Mouse (Mus musculus): ENCODE measurements around the gene Slc38a3.

Gene Slc38a3

DNA sequence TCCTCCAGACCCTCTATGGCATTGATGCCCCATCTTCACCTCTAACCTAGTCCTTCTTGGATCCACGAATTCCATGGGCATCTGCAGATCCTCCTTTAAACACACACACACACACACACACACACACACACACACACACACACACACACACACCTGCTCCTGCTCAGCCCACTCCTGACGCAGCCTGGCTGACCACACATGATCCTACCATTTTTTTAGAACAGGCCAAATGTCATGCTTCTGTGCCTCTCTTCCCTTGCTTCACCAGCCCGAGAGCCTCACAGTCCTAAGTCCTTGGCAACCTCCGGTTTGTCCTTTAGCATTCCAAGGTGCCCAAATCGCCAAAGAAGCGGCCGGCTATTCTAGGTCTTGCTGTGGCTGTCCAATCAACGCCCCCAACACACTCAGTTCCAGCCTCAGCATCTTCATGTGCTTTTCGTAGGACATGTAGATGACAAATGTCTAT lies at the start of gene Slc38a3:
TSS of gene Slc38a3 (minus strand) at position 51 of the 466 bp plus-strand sequence.
- no peak for DNase-seq

DNA sequence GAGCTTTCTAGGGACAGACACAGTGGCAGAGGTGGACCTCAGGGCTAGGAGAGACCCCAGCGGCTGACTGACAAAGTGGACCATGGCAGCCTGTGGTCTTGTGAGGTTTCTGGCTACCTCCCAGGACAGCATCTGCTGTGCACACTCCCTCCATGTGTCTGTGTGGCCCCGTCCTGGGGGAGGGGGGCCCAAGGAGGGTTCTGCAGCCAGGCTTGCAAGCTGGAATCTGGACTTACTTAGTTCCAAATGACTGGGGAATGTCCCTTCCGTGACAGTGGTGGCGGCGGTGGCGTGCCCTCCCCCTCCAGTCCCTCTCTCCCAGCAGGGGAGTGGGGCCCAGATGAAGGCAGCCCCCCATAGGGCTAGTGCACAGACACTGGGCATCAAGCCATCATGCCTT lies 47.6 kb upstream of the Slc38a3 start:
- DNase-seq, result no peak

GRCm38 (mm10) chr9:107715632-107716031 lies 46.3 kb upstream of the Slc38a3 start:
- DNase-seq, result no peak

DNA sequence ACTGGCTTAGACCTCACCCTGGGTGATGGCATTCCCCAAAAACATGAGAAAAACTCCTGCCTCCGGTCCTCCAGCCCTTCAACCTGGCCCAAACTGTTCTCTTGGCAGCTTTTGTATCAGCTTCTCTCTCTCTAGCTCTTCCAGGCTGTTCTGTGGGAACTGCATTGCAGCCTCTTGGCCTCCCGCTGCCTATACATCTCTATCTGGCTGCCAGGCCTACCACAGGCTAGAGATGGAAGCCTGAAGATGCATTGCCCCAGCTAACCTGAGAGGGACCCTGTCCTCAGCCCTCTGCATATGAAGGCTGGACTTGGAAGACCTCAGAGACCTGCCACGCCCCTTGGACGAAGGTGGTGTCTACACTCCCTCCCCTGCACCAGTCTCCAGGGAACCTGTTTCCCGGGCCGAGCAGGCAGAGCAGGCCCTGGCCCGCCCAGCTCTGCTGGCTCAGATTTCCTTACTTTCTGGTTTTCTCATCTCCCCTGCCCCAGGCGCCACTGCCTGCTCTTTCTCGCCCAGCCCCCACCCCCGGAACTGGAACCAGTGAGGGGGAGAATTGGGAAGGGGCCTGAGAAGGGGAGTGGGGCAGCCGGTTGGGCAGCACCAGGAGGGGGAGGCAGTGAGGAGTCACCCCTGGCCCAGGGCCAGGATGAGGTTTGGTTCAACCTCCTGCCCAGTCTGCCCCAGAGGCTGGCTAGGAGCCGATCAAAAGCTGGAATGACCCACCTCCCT lies 45.1 kb upstream of the Slc38a3 start:
- no peak for DNase-seq

DNA sequence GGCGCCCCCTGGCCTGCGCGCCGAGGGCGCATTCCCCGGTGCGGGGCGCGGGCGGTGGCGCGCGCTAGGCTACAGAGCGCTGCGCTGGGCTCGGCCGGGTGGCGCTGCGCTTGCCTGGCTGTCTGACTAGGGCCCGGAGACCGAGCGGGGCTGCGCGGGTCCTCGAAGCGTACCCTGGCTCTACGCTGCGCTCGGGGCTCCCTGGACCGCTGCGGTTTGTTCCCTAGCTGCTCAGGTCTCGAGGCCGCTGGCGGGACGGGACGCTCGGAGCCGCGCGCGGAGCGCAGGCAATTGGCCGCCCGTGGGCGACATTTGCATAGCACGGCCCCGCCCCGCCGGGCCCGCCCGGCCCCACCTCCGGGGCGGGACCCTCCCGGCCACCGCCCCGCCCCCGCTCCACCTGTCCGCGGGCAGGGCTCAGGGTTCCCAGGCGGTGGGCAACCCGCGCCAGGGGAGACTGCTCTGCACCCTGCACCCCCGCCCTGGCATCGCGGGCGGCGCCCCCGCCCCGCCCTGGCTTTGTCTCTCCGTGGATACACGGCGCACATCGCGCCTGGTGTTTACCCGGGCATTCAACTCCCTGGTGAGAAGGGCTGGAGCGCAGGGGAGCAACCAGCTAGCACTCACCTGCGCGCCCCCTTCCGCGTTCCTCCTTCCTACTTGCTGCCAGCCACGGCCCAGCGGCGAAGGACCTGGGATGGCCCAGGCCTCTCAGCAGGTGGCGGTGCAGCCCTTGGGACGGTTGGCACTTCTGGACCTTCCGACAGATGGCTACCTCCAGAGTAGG lies 40.6 kb upstream of the Slc38a3 start, which contains the start of gene Sema3f:
TSS of gene Sema3f (minus strand) at position 779 of the 787 bp plus-strand sequence.
- peak; percentile 73 for DNase-seq

DNA sequence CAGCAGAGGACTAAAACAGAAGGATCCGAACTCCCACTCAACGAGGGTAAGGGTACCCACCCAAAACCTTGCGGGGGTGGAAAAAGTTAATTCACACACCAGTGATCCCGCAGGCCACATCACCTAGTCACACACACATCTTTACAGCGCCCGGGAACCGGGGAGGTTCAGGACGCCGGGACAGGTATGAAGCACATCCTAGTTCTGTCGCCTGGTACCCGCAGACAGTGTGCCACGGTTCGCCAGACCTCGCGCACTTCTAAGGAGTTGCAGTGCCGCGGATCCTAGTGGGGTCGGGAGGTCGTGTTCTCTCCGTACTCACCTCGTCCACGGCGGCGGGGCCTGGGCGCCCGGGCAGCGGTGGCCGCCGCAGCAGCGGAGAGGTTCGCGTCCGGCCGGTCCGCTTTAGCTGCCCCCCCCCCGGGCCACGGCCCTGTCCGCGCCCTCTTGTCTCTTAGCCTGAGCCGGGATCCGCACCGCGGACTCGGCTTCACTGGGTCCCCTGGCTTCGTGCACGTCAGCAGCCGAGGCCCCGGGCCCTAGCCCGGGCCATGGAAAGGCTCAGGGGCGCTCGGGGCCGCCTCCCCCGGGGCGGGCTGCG lies 39.9 kb upstream of the Slc38a3 start:
- DNase-seq, result no peak

GRCm38 (mm10) chr9:107708439-107709095 lies 39.2 kb upstream of the Slc38a3 start:
- DNase-seq, result no peak

GRCm38 (mm10) chr9:107707701-107708438 lies 38.5 kb upstream of the Slc38a3 start:
- DNase-seq, result peak; percentile 57

DNA sequence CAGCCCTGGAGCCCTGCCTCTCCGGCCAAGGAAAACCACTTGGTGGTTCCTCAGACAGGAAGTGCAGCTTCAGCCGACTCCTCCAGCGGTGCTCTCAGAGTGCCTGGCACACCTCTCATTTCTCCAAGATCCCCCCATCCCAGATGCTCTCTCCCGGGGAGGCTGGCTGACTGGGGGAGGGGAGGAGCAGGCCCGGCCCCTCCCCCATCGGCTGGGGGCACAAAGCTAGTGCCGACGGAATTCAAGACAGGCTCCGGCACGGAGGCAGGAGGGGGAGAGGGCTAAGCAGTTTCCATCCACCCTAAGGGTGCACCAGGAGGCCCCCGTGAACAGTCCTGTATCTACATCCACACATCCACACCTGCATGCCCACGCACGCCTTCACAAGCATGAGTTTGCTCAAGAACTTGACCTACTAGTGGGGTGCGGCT lies 37.5 kb upstream of the Slc38a3 start:
- DNase-seq, result peak; percentile 52

DNA sequence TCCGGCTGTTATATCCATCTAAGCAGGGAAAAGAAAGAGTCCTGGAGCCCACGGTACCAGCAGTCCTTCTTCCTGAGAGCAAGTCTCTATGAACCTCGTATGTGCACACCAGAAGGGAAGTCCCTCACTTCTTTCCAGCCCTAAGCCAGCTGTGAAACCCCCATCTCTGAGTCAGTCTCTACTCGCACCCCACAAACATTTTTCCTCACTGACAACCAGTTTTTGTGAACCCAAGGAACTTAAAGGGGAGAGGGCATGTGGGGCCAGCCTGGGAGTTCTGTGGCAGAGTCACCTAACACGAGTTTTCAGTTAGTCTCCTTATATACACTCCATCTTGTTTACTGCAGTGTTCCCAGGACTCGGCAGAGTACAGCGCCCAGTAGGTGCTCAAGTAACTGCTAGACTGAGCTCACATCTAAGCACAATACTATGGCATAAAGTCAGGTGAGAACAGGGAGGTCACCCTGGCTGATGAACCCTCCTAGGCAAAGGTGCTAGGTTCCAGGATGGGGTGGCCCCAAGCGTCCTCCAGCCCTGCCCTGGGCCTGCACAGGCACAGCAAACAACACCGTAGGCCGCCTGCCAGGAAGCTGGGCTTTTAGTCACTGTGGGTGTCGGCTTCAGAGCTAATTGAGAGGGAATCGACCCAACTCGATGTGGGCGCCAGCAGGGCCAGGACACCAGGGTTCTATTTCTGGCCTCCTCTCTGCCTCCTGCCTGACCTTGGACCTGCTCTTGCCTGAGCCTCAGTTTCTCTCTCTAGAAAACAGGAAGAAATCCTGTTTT lies 34.2 kb upstream of the Slc38a3 start:
- DNase-seq, result peak; percentile 49

GRCm38 (mm10) chr9:107702606-107703185 lies 33.4 kb upstream of the Slc38a3 start:
- DNase-seq, result no peak

- DNase-seq, result peak; percentile 86
Observed at GRCm38 (mm10) chr9:107701594-107701993, 32.3 kb upstream of the Slc38a3 start.

DNA sequence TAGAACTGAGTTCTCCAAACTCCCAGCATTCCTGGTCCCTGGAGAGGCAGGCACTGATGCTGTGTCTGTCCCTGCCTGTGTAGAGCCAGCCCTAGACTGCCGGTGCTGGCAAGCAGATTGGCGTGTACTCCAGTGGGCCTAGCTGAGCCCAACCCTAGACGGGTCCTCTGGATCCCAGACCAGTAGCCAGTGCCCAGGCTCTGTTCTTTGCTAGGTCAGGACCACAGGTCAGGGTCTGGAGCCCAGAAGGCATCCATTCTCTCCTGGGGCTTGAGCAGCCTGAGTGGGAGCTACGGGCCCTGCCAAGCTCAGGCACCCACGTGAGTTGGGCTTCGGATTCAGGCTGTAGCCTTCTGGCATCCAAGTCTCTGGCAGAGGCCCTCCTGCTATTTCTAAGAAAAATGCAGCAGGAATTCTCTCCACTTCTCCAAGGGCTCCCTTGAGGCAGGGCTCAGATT lies 30.8 kb upstream of the Slc38a3 start:
- no peak for DNase-seq

- no peak for DNase-seq
Observed at GRCm38 (mm10) chr9:107699376-107699980, 30.1 kb upstream of the Slc38a3 start.

DNA sequence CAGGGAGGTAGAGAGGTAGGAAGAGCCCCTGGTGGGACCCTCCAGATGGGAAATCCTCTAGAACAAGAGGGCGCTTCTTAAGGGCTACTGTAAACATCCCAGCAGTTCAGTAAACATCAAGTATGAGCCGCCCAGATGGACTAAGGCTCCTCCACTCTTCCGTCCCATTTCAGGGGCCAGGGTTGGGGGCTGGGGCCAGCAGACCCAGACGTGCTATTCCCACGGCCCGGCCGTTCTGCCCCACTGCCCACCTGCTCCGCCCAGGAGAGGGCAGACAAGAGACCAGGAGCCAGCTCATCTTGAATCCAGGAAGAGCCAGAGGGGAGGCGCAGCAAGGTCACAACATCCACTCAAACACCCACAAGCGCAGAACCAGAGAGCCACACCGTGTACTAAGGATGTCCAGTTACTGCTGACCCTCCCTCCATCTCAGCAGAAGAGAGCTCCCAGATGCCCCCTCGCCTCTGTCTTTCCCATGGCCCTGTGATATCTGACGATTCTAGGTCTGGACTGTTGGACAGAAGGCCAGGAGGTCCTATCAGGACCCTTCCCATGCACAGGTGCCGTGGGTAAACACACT lies 29.4 kb upstream of the Slc38a3 start:
- no peak for DNase-seq

DNA sequence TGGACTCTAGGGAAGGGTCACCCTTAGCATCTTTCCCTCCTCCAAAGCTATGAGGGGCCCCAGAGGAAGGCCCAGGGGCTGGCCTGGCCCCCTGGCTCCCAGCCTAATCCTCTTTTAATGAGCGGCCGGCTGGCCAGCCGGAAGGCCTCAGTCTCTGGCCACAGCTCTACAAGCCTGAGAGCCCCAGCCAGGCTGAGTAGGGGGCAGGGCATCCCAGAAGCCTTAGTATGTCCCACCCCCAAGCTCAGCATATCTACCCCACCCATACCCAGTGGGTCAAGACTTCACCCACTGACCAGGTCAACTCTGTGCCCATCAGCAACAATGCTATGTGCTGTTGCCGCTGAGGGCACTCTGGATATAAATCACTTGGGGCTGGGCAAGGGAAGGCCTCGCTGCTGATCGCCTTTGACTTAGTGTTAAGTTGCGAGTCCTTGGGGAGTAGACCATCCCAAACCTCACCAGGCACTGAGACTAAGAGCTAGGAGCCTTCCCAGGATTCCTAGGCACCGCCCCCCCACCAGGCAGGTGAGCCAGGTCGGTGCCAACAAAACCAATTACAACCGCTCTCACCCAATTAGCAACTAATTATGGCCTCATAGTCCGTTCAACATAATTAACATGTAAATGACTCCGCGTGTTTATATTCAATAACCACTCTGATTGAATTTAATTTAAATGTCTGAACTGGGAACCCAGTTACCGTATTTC lies 28.6 kb upstream of the Slc38a3 start:
- DNase-seq, result no peak

DNA sequence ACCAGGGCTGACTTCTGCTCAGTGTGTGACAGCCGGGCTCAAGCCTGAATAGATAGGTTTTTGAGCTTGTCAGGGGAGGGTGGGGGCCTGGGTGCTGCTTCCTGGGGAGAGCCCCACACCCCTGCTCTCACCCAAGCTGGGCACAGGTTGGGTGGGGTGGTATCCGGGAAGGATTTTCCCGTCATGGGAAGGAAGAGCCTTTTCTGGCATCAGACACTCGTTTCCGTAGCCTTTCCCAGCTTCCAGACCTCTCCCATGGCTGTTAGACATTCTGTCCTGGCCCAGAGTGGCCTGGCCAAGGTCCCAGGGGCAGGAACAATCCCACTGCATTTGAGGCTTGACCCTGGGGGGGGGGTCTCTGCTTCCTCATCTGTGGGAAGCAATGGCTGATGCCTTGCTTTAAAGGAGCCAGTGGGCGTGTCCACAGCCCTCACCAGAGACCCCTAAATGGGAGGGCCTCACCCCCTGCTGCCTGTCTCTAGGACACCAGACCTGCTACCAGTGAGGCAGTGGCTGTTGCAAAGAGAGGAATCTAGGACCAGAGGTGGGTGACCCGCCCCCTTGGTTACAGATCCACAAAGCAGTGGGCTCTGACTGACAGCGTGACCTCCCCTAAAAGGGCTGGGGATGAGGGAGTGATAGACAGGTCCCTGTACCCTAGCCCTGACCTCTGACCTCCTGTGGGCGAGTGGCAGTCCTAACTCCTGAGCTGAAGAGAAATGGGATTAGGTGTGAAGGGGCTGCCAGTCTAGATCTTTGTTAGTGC lies 27.7 kb upstream of the Slc38a3 start:
- no peak for DNase-seq

- no peak for DNase-seq
Observed at GRCm38 (mm10) chr9:107696106-107696479, 26.8 kb upstream of the Slc38a3 start.

Measured in right cerebral cortex, postnatal 4 days (tissue).